Mouse (Mus musculus) embryonic fibroblast, embryonic 13.5 days (primary cell): Measurements from ENCODE around the gene Utf1. TPM values are rescaled to one million over a fixed set of nuclear protein-coding genes. Genes with fewer than 3 reads are reported as not detected.

Experiments
- H3K27ac ChIP-seq: 2 replicates; pipeline ENCODE4 v1.5.1; 2012; ENCODE audit warnings: low read length, control low read depth, inconsistent platforms; ENCODE audit not compliant: insufficient read depth
- H3K4me1 ChIP-seq: 2 replicates; pipeline ENCODE4 v1.6.1; 2011; ENCODE audit warnings: low read length; ENCODE audit not compliant: control insufficient read depth, insufficient read depth
- H3K4me3 ChIP-seq: 2 replicates; pipeline ENCODE4 v1.5.1; 2011; ENCODE audit warnings: mild to moderate bottlenecking, control low read depth, low read length; ENCODE audit not compliant: insufficient read depth
- CTCF ChIP-seq: IDR thresholded peaks from 2 replicates; pipeline ENCODE4 v1.5.1; 2011; ENCODE audit warnings: mild to moderate bottlenecking, control low read depth, low read length, moderate library complexity, borderline replicate concordance; ENCODE audit not compliant: insufficient read depth
- POLR2A ChIP-seq: IDR thresholded peaks from 2 replicates; pipeline ENCODE4 v1.6.1; 2011; ENCODE audit warnings: low read depth, mild to moderate bottlenecking, control low read depth, low read length, moderate library complexity
- polyA plus RNA-seq: library from polyadenylated mRNA; stranded (reverse); fragments of >200 nt; gene quantifications from 2 replicates; pipeline ENCODE4 v1.2.4, GENCODE M21; 2011; ENCODE audit warnings: low read depth; ENCODE audit not compliant: missing spikeins, insufficient read length

Gene Utf1
- polyA plus RNA-seq, 1 experiment, result not detected

DNA sequence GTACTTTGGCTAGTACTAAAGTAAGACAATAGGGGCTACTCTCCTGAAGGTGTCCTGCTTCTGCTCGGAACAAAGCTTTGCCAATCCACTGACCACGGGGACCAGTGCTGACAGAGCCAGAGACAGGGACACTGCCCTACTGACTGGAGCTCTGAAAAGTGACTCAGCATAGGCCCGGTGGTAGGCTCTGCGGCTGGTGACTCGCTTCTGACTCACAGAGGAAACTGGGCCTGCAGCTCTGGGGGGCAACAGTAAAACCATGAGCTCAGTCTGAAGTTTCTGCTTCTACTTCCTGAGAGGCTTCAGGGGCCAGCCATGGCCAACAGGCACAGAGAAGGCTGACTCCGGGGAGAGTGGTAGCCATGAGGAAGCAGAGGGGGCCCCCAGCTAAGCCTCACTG lies 27.8 kb downstream of the Utf1 start:
- no peak for TF ChIP-seq CTCF
- peak; percentile 50; the same call in 1 of the 2 replicates for TF ChIP-seq POLR2A
- peaks cover 11% of the 10 kb centered on the region for H3K4me1 ChIP-seq
- H3K27ac ChIP-seq, result peak overlapping the region; percentile 94
- no peak overlapping the region for H3K4me3 ChIP-seq

DNA sequence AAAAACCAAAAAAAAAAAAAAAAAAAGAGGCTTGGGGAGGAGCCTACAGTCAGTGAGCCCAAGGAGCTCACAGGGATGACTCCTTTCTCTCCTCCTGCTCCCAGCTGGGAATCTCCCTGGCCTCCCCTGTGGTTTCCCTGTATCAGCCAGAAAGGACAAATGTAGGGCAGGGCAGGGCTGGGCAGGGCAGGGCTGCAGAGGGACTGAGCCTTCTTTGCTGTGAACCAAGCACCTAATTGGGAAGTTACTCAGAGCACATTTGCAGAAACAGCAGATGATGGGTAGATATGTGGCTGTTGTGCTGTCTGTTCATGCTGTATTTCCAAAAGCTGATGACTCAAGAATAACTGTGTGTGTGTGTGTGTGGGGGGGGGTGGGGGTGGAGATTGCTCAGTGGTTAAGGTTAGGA lies 29.3 kb downstream of the Utf1 start:
- no peak for TF ChIP-seq POLR2A
- no peak for TF ChIP-seq CTCF
- H3K4me3 ChIP-seq, result no peak overlapping the region

DNA sequence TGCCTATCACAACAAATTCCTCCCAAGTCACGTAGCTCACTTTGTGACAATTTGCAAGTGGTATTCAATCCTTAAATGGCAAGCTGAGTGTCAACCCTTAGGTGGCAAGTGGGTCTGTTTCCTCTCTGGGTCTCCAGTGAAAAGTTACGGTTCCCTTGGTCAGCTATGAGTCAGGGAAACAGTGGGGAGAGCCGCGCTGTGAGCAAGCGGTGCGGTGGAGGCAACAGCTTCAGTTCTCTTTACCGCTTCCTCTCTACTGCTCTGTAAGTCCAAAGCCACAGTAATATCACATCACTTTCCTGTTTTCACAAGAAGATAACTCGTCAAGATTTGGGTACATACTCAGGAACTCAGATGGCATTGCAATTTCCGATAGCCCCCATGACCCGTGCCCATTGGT lies 30.7 kb downstream of the Utf1 start:
- Histone ChIP-seq H3K4me1 (peaks cover 11% of the 10 kb centered on the region), H3K4me3 (no peak overlapping the region)
- TF ChIP-seq POLR2A, result no peak
- no peak for TF ChIP-seq CTCF

More for the DNA sequence above, 29.3 kb downstream of the Utf1 start:
- peaks cover 11% of the 10 kb centered on the region for H3K4me1 ChIP-seq
- H3K27ac ChIP-seq, result peak overlapping the region; percentile 27

DNA sequence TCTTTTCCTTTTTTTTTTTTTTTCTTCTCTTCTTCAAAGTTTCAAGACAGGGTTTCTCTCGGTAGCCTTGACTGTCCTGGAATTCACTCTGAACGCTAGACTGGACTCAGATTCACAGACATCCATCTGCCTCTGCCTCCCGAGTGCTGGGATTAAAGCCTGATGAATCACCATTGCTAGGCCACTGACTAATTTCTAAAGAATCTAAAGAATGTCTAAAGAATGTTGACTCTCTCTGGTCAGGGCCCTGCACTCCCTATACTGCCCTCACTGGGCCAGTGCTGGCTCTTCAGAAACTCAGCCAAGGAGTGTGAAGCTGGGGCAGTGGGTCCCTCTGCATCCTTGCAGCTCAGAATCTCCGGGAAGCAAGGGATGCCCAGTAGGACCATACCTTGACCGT lies 31.9 kb downstream of the Utf1 start:
- Histone ChIP-seq H3K4me3 (no peak overlapping the region), H3K4me1 (peaks cover 11% of the 10 kb centered on the region), H3K27ac (no peak overlapping the region)
- TF ChIP-seq POLR2A (no peak), CTCF (no peak)

More for the DNA sequence above, 30.7 kb downstream of the Utf1 start:
- H3K27ac ChIP-seq, result no peak overlapping the region

DNA sequence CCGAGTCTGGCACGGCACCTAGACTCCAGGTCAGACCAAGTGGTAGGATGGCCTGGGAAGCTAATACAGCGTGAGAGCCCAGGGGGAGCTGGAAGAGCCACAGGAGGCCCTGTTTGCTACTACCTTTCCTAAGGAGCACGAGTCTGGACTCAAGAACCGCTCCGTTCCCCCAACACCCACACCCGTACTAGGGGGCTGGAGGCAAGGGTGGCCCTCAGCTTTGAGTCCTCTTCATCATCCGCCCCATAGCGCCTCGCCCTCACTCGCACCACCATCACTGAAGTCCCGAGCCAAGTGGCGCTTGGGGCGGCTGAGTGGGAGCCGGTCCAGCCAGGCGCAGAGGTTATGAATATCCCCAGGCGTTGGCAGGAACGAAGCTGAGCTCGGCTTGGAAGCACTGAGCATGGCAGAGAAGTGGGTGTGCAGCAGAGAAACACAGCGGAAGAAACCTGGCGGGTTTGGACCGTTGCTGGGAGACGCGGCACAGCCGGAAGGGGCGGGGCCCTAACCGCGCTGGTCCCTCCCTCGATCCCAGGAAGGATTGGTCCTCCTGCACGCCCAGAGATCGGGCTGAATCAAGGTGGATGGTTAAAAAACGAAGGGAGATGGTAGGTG lies 34.8 kb downstream of the Utf1 start, which contains the start of gene 6430531B16Rik:
Gene 6430531B16Rik (minus strand): TSS at position 478 of the 615 bp plus-strand sequence.
- H3K27ac ChIP-seq, result no peak within 1 kb of the TSS
- 0 out of 2 replicates have a peak, but pooled peaks have one; percentile 50 for TF ChIP-seq POLR2A
- no peak for TF ChIP-seq CTCF
- H3K4me3 ChIP-seq, result peak within 1 kb of the TSS; percentile 42
- no peaks in the 10 kb centered on the region; the same call in 1 of the 2 replicates for H3K4me1 ChIP-seq

DNA sequence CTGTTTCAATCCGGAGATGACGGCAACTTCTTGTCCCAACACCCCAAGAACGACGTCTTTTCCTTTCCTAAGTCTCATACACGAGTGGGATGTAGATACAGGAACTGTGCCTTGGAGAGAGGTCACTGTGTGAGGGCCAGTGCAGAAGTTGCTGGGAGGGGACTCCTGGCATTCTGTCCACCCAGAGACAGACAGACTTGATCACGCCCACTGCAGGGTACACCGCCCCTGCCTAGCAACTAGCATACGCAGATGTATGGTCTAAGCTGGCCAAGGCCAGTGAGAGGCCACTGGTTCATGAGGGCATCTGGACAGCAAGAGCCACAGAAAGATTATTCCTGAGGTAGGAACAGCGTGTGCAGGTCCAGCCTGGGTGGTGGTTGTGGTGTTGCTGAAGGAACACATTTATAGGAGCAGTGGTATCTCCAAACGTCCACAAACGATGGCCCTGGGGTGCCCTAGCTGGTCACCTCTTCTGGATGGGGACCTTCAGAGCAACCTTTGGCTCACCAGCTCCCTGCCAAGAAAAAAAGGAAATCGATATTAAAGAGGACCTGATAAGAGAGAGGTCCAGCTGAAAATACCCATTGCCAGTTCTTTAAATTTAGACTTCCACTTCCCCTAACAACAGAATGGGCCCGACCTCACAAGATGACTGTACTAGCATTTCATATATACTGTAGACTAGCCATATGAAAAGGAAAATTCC lies 35.6 kb downstream of the Utf1 start:
- H3K4me1 ChIP-seq, result no peaks in the 10 kb centered on the region; the same call in 1 of the 2 replicates
- H3K4me3 ChIP-seq, result no peak overlapping the region
- TF ChIP-seq POLR2A, result no peak
- no peak for TF ChIP-seq CTCF
- no peak overlapping the region for H3K27ac ChIP-seq

DNA sequence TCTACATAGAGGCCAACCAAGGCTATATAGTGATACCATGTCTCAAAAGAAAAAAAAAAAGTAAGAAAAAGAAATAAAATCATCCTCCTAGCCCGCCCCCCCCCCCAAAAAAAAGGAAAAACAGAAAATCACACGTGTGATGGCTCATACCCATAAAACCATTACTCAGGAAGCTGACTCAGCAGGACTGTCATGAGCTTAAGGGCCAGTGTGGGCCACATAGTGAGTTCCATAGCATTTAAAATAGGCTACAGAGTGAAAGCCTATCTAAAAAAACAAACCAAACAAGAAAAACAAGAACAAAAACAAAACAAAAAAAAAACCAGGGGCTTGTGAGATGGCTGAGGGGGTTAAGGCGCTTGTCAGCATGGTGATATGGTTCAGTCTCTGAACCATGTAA lies 37.2 kb downstream of the Utf1 start:
- TF ChIP-seq POLR2A (no peak), CTCF (no peak)
- Histone ChIP-seq H3K4me1 (no peaks in the 10 kb centered on the region; the same call in 1 of the 2 replicates), H3K27ac (no peak overlapping the region), H3K4me3 (no peak overlapping the region)

DNA sequence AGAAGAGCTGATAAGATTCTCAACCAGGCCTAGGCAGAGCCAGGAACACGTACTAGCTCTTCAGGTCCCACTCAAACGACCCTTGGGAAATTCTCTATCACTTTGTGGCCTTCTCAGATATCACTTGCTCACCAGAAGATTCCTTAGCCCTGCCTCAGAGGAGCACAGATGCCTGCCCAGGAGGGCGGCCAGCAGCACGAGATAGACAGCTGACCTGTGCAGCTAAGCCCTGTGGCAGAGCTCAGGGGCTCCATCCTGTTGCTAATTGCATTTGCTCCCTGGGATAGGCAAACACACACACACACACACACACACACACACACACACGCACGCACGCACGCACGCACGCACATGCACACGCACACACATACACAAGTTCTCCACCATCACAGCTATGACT lies 38.5 kb downstream of the Utf1 start:
- Histone ChIP-seq H3K27ac (no peak overlapping the region), H3K4me1 (no peaks in the 10 kb centered on the region; the same call in 1 of the 2 replicates), H3K4me3 (no peak overlapping the region)
- TF ChIP-seq POLR2A (no peak), CTCF (no peak)

DNA sequence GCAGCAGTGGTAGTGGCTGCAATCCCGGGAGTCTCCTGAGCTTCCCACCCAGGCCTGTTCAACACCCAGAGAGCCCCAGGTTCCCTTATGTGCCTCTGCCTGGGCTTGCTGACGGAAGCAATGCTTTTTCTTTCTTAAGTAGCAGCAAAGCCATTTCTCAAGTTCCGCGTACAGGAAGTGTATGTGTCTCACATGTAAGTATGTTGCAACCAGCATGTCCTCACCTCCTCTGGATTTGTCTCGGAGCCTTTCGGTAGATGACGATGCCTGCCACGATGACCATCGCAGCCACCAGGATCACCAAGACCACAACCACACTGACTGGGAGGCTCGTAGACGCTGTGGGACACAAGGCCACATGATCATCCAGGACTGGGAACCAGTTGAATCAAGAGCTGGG lies 40.9 kb downstream of the Utf1 start:
- H3K4me1 ChIP-seq, result no peaks in the 10 kb centered on the region
- TF ChIP-seq POLR2A, result no peak
- no peak for TF ChIP-seq CTCF
- H3K27ac ChIP-seq, result no peak overlapping the region
- H3K4me3 ChIP-seq, result no peak overlapping the region

DNA sequence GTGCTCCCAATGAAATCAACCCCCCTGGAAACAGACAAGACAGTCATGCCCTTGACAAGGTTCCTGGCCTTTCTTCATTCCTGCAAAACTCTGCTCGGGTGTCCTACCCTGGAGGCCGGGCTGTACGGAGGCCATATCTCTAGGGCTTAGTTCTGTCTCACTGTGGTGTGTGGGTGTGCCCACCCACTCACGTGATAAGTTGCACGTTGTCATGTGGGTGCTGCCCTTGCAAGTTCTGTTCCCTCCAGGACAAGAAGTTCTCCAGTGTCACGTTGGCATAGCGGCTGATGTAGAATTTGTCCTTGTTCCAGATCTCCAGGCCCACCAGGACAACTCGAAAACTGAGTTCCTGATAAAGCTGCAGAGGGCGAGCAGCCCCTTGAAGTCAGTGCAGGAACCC lies 44.7 kb downstream of the Utf1 start:
- no peak overlapping the region for H3K4me3 ChIP-seq
- TF ChIP-seq CTCF (no peak), POLR2A (no peak)
- peaks cover 5% of the 10 kb centered on the region for H3K4me1 ChIP-seq
- H3K27ac ChIP-seq, result no peak overlapping the region
